Mouse (Mus musculus): Measurements from ENCODE around the gene Sowaha. TPM values are rescaled to one million over a fixed set of nuclear protein-coding genes. Genes with fewer than 3 reads are reported as not detected.
"Not testable (repeated sequence)": the region's sequence is repeated elsewhere in the genome, so short reads cannot be mapped to it uniquely, and the experiment has no call there.

The Sowaha gene
- total and polyA plus RNA-seq, 2 experiments from 2014 or later = 0.08 TPM; not detected in 1

- 88% methylated on average over 3 of the region's 3 CpGs for WGBS
- no peak for ATAC-seq (ENCODE audit: insufficient read depth, low read depth)
These were observed 51.9 kb downstream of the Sowaha start for GRCm38 (mm10) chr11:53427993-53428715.

GRCm38 (mm10) chr11:53426914-53427313 is 53.2 kb downstream of the Sowaha start:
- H3K9me3 ChIP-seq (replicated peaks; ENCODE audit: control insufficient read depth, low read length); H3K4me1 ChIP-seq (ENCODE audit: control insufficient read depth, insufficient read depth); H3K27me3 ChIP-seq (ENCODE audit: control insufficient read depth, insufficient read depth, low read length); ATAC-seq (ENCODE audit: insufficient read depth, low read depth); H3K4me3 ChIP-seq (ENCODE audit: low read depth, low read length); H3K36me3 ChIP-seq (replicated peaks; ENCODE audit: control insufficient read depth, insufficient read depth, low read length); H3K27ac ChIP-seq (ENCODE audit: low read depth); H3K4me2 ChIP-seq (ENCODE audit: low read depth, low read length); H3K9ac ChIP-seq (replicated peaks; ENCODE audit: low read depth, low read length); DNase-seq (ENCODE audit: low spot score): not testable (repeated sequence)
- WGBS = 41% methylated on average over 3 of the region's 3 CpGs

More at GRCm38 (mm10) chr11:53427993-53428715, 51.9 kb downstream of the Sowaha start:
- H3K4me3 ChIP-seq (ENCODE audit: low read depth, low read length) = no peak overlapping the region
- no peak for DNase-seq (ENCODE audit: low spot score)
- no peaks in the 10 kb centered on the region for H3K4me1 ChIP-seq (ENCODE audit: control insufficient read depth, insufficient read depth)
- no peaks in the 10 kb centered on the region for H3K27me3 ChIP-seq (ENCODE audit: control insufficient read depth, insufficient read depth, low read length)
- H3K27ac ChIP-seq (ENCODE audit: low read depth) = no peak overlapping the region
- TF ChIP-seq CTCF (IDR thresholded peaks at IDR 0.05; ENCODE audit: low read depth) (no peak), EP300 (IDR thresholded peaks at IDR 0.05; ENCODE audit: low read depth) (no peak)
- H3K9me3 ChIP-seq (replicated peaks; ENCODE audit: control insufficient read depth, low read length) = no peaks in the 10 kb centered on the region
- peaks cover 7% of the 10 kb centered on the region for H3K36me3 ChIP-seq (replicated peaks; ENCODE audit: control insufficient read depth, insufficient read depth, low read length)
- no peak overlapping the region for H3K4me2 ChIP-seq (ENCODE audit: low read depth, low read length)
- no peak overlapping the region for H3K9ac ChIP-seq (replicated peaks; ENCODE audit: low read depth, low read length)

Other genes with a start within 250 kb of the Sowaha start
- 54.0 and 64.3 TPM in 2 replicates for gene Hspa4, start 179.8 kb downstream of the Sowaha start, total RNA-seq (2014; rRNA removed; ENCODE audit: low replicate concordance)
- 59.0 and 75.6 TPM in 2 replicates for gene Hspa4, start 179.8 kb downstream of the Sowaha start, polyA plus RNA-seq (2015; fragmentation: Nextera tagmentation; extraction: Ambion mirVana)
- 1.2 TPM in 1 of 2 replicates, not detected in the other for gene Zcchc10, start 155.6 kb downstream of the Sowaha start, total RNA-seq (2014; rRNA removed; ENCODE audit: low replicate concordance)
- 15.3 and 15.4 TPM in 2 replicates for gene Zcchc10, start 155.6 kb downstream of the Sowaha start, polyA plus RNA-seq (2015; fragmentation: Nextera tagmentation; extraction: Ambion mirVana)
- gene Aff4, start 129.4 kb downstream of the Sowaha start, total RNA-seq (2014; rRNA removed; ENCODE audit: low replicate concordance) = 59.6 and 70.1 TPM in 2 replicates
- gene Aff4, start 129.4 kb downstream of the Sowaha start, polyA plus RNA-seq (2015; fragmentation: Nextera tagmentation; extraction: Ambion mirVana) = 27.6 and 36.0 TPM in 2 replicates
- gene Leap2, start 57.1 kb downstream of the Sowaha start, total RNA-seq (2014; rRNA removed; ENCODE audit: low replicate concordance) = not detected in 2 replicates
- not detected in 2 replicates for gene Leap2, start 57.1 kb downstream of the Sowaha start, polyA plus RNA-seq (2015; fragmentation: Nextera tagmentation; extraction: Ambion mirVana)
- gene Uqcrq, start 49.4 kb downstream of the Sowaha start, total RNA-seq (2014; rRNA removed; ENCODE audit: low replicate concordance) = 76.4 and 97.1 TPM in 2 replicates
- gene Uqcrq, start 49.4 kb downstream of the Sowaha start, polyA plus RNA-seq (2015; fragmentation: Nextera tagmentation; extraction: Ambion mirVana) = 3,062 and 3,250 TPM in 2 replicates
- 0.08 and 0.95 TPM in 2 replicates for gene Gdf9, start 49.3 kb downstream of the Sowaha start, total RNA-seq (2014; rRNA removed; ENCODE audit: low replicate concordance)
- gene Gdf9, start 49.3 kb downstream of the Sowaha start, polyA plus RNA-seq (2015; fragmentation: Nextera tagmentation; extraction: Ambion mirVana) = 0.79 and 1.1 TPM in 2 replicates
- not detected in 2 replicates for gene Gm10447, start 23.2 kb downstream of the Sowaha start, total RNA-seq (2014; rRNA removed; ENCODE audit: low replicate concordance)
- 0.04 TPM in 1 of 2 replicates, not detected in the other for gene Gm10447, start 23.2 kb downstream of the Sowaha start, polyA plus RNA-seq (2015; fragmentation: Nextera tagmentation; extraction: Ambion mirVana)
- 1.4 and 2.9 TPM in 2 replicates for gene Shroom1, start 23.1 kb downstream of the Sowaha start, total RNA-seq (2014; rRNA removed; ENCODE audit: low replicate concordance)
- 0.40 and 0.41 TPM in 2 replicates for gene Shroom1, start 23.1 kb downstream of the Sowaha start, polyA plus RNA-seq (2015; fragmentation: Nextera tagmentation; extraction: Ambion mirVana)
- not detected in 2 replicates for gene Gm9837, start 9.8 kb downstream of the Sowaha start, total RNA-seq (2014; rRNA removed; ENCODE audit: low replicate concordance)
- gene Gm9837, start 9.8 kb downstream of the Sowaha start, polyA plus RNA-seq (2015; fragmentation: Nextera tagmentation; extraction: Ambion mirVana) = not detected in 2 replicates
- gene Gm9945, start 108 bp downstream of the Sowaha start, total RNA-seq (2014; rRNA removed; ENCODE audit: low replicate concordance) = not detected in 2 replicates
- gene Gm9945, start 108 bp downstream of the Sowaha start, polyA plus RNA-seq (2015; fragmentation: Nextera tagmentation; extraction: Ambion mirVana) = not detected in 2 replicates
- gene Sept8, start 39.0 kb upstream of the Sowaha start, total RNA-seq (2014; rRNA removed; ENCODE audit: low replicate concordance) = 47.1 and 55.8 TPM in 2 replicates
- 10.3 and 11.5 TPM in 2 replicates for gene Sept8, start 39.0 kb upstream of the Sowaha start, polyA plus RNA-seq (2015; fragmentation: Nextera tagmentation; extraction: Ambion mirVana)
- gene Kif3a, start 87.1 kb upstream of the Sowaha start, total RNA-seq (2014; rRNA removed; ENCODE audit: low replicate concordance) = 6.1 and 17.5 TPM in 2 replicates
- gene Kif3a, start 87.1 kb upstream of the Sowaha start, polyA plus RNA-seq (2015; fragmentation: Nextera tagmentation; extraction: Ambion mirVana) = 23.7 and 24.3 TPM in 2 replicates
- not detected in 2 replicates for gene Il4, start 138.4 kb upstream of the Sowaha start, total RNA-seq (2014; rRNA removed; ENCODE audit: low replicate concordance)
- 0.30 TPM in 1 of 2 replicates, not detected in the other for gene Il4, start 138.4 kb upstream of the Sowaha start, polyA plus RNA-seq (2015; fragmentation: Nextera tagmentation; extraction: Ambion mirVana)
- not detected in 2 replicates for gene Il13, start 154.4 kb upstream of the Sowaha start, total RNA-seq (2014; rRNA removed; ENCODE audit: low replicate concordance)
- not detected in 2 replicates for gene Il13, start 154.4 kb upstream of the Sowaha start, polyA plus RNA-seq (2015; fragmentation: Nextera tagmentation; extraction: Ambion mirVana)
- 4.6 and 5.9 TPM in 2 replicates for gene Rad50, start 227.0 kb upstream of the Sowaha start, total RNA-seq (2014; rRNA removed; ENCODE audit: low replicate concordance)
- gene Rad50, start 227.0 kb upstream of the Sowaha start, polyA plus RNA-seq (2015; fragmentation: Nextera tagmentation; extraction: Ambion mirVana) = 13.5 and 14.9 TPM in 2 replicates
- gene Il5, start 240.5 kb upstream of the Sowaha start, total RNA-seq (2014; rRNA removed; ENCODE audit: low replicate concordance) = not detected in 2 replicates
- gene Il5, start 240.5 kb upstream of the Sowaha start, polyA plus RNA-seq (2015; fragmentation: Nextera tagmentation; extraction: Ambion mirVana) = 0.07 TPM in 2 replicates

Measured in heart, postnatal 0 days (tissue).